Mouse (Mus musculus) left cerebral cortex, postnatal 36 days (tissue): ENCODE results near the gene Prkacb. TPM values are rescaled to one million over a fixed set of nuclear protein-coding genes. Genes with fewer than 3 reads are reported as not detected.
"Not testable (repeated sequence)": the region's sequence is repeated elsewhere in the genome, so short reads cannot be mapped to it uniquely, and the experiment has no call there.

Experiments
- DNase-seq, 2 experiments: peaks; one replicate each; pipeline ENCODE4 v3.0.0; 2021 to 2022; ENCODE audit warnings: low spot score in 2 of 2, mixed read lengths in 1 of 2
- intact Hi-C: fragments of 180-260 bp; cut with DNase I; formaldehyde crosslinking; loops from one replicate; pipeline ENCODE4 v1.15.1; 2025
- total RNA-seq, 2 experiments: library from RNA; stranded (reverse); gene quantifications; 2 replicates each; pipeline ENCODE4 v1.2.3; 2021

Prkacb gene
- total RNA-seq, 2 experiments from 2014 or later = 428 to 477 TPM

DNA sequence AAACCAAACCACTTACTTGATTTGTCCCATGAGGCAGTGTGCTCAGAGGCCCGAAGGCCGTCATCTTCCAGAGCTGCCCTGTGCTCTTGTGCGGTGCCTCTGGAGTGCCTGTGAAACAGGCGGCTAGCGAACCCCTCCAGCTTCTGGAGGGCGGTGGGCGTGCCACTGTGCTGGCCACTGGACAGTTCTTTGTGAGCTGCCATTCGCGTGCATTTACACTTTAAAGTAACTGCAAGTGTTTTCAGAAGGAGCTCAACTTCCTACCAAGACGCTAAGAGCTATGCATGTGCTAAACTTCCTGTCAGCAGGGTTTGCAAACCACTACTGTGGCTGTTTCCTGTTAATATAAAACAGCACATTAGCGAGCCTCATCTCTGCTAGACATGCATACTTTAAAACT lies 31.7 kb downstream of the Prkacb start:
- intact Hi-C loops = loop anchor here (5.0 kb wide), 3 partner anchors 259 to 594 kb away; partner anchors contain the start of gene Rpf1
- DNase-seq = no peak

GRCm38 (mm10) chr3:146780241-146780640 lies 32.5 kb downstream of the Prkacb start:
- intact Hi-C loops = loop anchor here (5.0 kb wide), 3 partner anchors 258 to 593 kb away; partner anchors contain the start of gene Rpf1
- DNase-seq = no peak

DNA sequence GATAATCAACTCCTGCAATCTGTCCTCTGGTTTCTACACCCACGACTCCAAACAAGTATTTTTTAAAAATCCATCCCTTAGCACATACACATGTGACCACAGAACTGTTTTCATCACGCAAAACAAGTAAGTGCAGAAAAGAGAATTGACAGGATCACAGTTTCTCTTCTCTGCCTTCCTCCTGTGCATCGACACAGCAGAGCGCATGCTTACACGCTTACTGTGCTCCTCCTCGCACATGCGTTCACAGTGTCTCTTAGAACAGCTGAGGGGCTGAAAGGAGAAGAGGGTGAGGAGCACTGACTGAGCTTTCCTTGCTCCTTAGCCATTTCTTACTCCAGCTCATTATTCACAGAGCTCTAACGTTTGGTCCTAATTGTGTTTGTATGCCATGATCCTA lies 33.9 kb downstream of the Prkacb start:
- intact Hi-C loops = no loop called here
- no peak for DNase-seq

- no peak for DNase-seq
- intact Hi-C loops = no loop called here
Observed at GRCm38 (mm10) chr3:146778451-146778850, 34.3 kb downstream of the Prkacb start.

- intact Hi-C loops = no loop called here
- no peak for DNase-seq
Observed at GRCm38 (mm10) chr3:146776711-146777110, 36.1 kb downstream of the Prkacb start.

DNA sequence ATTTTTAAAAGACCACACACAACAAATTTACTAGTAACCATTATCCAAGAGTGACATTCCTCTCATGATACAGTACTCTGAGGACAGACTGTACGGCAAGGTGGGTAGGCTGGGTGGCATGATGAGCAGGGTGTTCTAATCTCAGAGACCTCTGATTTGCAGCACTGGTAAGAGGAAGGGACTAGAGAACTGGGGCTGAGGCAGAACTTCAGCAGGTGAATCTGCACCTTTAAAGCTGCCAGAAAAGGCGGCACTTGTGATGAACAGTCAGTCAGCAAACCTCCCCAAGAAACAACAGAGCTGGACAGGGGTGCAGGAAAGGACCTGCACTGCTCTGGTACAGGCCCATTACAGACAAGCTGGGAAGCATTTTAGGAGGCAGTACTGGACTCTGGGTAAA lies 41.9 kb downstream of the Prkacb start:
- DNase-seq = no peak
- intact Hi-C loops = loop anchor here (5.0 kb wide), 2 partner anchors 84 to 209 kb away; partner anchors contain the start of gene Samd13

- intact Hi-C loops = loop anchor here (2.0 to 5.0 kb wide), 4 partner anchors 83 to 248 kb away; partner anchors contain the start of genes Rpf1 and Samd13
- DNase-seq = peak; percentile 57 to 64
Observed at GRCm38 (mm10) chr3:146769940-146770659, 42.7 kb downstream of the Prkacb start.

GRCm38 (mm10) chr3:146769569-146769939 lies 43.2 kb downstream of the Prkacb start:
- DNase-seq = no peak
- intact Hi-C loops = loop anchor here (2.0 to 5.0 kb wide), 2 partner anchors 147 to 247 kb away; partner anchors contain the start of gene Rpf1

DNA sequence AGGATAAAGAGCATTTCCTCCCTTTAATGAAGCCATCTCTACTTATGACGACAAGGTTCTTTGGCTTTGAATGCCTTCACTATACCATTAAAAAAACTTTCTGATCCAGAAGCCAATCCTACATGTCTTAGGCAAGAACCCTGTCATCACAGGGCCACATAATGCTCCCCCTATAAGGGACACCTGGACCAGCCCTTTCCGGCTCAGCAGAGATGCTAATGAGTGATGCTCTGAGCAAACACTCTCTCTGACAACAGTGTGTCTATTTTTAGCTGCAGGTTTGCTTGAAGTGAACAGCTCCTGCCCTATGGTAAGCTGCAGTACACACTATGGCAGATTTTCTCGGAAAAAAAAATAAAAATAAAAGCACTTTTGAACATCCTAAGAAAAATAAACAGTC lies 43.9 kb downstream of the Prkacb start:
- intact Hi-C loops = loop anchor here (2.0 to 5.0 kb wide), 2 partner anchors 146 to 247 kb away; partner anchors contain the start of gene Rpf1

GRCm38 (mm10) chr3:146768360-146768759 lies 44.4 kb downstream of the Prkacb start:
- no peak for DNase-seq
- intact Hi-C loops = loop anchor here (2.0 to 5.0 kb wide), 2 partner anchors 146 to 246 kb away; partner anchors contain the start of gene Rpf1

More for the DNA sequence above, 43.9 kb downstream of the Prkacb start:
- DNase-seq = peak; percentile 42 to 49

- intact Hi-C loops = loop anchor here (5.0 kb wide), 1 partner anchor 244 kb away; the partner anchor contains the start of gene Rpf1
- DNase-seq = peak; percentile 51 to 53
Observed at GRCm38 (mm10) chr3:146766701-146767181, 46.0 kb downstream of the Prkacb start.

GRCm38 (mm10) chr3:146766071-146766605 lies 46.7 kb downstream of the Prkacb start:
- no peak for DNase-seq
- intact Hi-C loops = loop anchor here (5.0 kb wide), 1 partner anchor 244 kb away; the partner anchor contains the start of gene Rpf1

DNA sequence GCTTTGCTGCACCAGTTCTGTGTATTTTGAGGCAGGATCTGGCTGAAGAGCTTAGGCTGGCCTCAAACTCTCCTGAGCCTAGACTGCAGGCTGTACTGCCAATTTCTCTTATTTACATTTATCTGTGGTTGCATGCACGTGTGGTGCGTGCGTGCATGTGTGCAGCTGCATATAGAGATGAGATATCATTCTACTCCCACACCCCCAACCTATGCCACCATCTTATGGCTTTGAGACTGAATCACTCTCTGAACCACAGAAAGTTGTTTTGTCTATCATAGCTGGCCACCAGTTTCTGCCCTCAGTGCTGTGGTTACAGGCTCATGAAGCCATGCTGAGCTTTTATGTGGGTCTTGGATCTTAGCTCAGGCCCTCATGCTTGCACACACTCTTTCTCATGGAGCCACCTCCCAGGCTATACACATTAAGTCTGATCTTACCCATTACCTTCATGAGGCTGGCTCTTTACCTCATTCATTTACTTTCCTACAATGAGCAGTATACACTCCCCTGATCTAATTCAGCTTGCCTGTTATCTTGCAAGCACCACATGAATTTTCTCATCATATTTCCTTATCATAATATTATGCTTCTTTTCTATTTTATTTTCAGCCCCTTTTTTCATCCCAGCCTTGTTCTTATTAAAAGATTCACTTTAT lies 47.8 kb downstream of the Prkacb start:
- no peak for DNase-seq
- intact Hi-C loops = loop anchor here (5.0 kb wide), 1 partner anchor 243 kb away; the partner anchor contains the start of gene Rpf1

GRCm38 (mm10) chr3:146763054-146763453 lies 49.7 kb downstream of the Prkacb start:
- intact Hi-C loops, DNase-seq: not testable (repeated sequence)

DNA sequence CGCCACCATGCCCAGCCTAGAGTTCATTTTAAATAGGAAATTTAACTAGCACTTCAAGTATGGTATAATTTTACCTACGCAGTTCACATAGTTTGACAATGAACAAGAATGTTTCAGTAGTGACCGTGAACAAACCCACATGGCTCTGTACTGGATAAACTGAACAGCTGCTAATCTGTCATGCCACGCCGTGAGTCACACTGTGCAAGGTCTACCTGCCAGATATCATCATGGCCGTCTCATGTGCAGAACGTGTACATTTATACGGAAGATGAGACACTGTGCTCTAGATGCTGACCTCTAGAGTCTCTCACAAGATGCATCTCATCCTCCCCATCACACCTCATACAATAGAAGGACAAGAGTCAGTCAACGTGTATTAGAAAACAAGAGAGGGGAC lies 51.5 kb downstream of the Prkacb start:
- intact Hi-C loops = no loop called here
- DNase-seq = no peak

DNA sequence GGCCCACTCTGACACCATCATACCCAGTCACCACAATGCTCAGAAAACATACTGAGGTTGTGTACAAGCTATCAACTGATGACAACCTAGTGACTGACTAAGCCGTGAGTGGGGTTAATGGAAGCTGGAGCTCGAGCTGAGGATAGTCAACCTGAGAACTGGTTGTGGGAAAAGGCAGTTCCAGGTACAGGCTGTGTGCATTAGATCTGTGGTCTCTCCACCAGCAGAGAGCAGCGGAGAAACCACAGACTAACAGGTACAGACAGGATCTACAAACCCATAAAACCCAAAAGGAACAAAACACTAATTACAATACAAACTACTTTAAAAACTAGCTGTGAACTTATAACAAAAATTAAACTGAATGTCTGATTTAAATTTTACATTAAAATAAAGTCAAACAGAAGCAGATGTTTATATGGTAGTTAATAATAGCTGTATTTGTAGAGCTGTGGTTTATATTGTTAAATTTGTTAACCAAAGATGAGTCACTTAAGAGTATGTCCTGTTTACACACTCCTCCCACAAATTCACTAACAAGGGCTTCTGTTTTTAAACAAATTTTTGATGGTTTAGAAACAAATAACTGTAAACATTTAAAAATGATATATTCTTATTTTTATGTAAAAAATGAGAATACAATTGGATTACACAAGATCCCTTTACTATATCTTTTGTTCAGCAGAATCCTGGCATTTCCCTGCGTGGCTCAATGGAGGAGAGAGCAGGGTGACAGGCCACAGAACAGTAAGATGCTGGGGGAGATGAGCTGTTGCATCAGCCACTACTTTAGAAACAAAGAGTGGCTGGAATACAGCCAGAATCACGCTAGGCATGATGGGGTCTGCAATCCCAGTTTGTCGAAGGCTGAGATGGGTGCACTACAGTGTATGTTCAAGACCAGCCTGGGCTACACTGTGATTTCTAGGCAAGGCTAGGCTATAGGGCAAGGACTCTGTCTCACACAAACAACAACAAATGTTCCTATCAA lies 54.5 kb downstream of the Prkacb start:
- intact Hi-C loops = no loop called here

DNA sequence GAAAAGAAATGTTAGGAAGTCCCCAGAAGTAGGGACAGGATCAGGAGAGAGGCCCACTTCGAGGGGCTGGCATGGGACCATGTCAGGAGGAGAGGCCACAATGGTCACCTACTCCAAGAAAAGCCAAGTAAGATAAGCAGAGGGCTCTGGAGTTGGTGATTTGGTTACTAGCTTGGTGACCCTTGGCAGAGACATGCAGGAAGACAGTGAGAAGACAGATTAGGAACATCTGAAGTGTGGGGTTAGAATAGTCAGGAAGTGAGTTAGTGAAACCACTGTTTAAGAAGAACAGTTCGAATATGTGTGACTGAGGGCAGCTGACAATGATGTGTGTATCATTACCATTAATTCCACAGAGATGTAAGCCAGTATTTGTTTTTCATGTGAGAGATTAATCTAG lies 58.5 kb downstream of the Prkacb start:
- intact Hi-C loops = no loop called here
- no peak for DNase-seq

More for the DNA sequence above, 54.5 kb downstream of the Prkacb start:
- no peak for DNase-seq

DNA sequence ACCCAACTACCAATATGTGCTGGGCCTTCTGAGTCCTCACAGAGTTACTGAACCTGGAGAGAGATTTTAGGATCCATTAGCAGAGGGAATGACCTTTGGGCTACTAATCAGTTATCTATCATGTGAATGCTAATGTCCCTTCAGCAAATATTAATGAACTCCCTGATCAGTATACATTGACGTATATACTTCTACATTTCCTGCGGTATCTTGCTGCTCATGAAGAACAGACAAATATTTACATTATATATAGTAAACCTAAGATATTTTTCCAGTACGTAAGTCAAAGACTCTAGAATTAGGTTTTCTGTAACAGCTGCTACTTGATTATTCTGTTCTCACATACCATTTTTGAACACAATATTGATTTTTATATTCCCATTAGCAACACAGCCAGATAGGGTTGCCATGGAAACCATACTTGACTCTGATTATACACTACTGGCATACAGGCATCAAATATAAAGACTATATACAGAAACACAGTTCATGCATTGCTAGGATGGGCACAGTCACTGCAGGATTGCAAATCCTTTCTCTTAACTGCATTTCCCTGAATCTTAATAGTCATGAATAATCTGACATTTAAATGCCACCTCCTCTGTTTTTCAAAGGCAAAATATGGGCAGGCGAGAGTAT lies 71.1 kb downstream of the Prkacb start:
- intact Hi-C loops = no loop called here
- DNase-seq = no peak
